Mouse (Mus musculus) E14TG2a.4 (cell line): ENCODE measurements around the gene Egflam.

Experiments used
- CTCF ChIP-seq: conservative IDR thresholded peaks from 2 replicates; pipeline ENCODE4 v1.5.1; 2014; ENCODE audit warnings: low read length
- POU5F1 ChIP-seq: IDR thresholded peaks from 2 replicates; pipeline ENCODE4 v1.6.1; 2014; ENCODE audit warnings: low read length, borderline replicate concordance

DNA sequence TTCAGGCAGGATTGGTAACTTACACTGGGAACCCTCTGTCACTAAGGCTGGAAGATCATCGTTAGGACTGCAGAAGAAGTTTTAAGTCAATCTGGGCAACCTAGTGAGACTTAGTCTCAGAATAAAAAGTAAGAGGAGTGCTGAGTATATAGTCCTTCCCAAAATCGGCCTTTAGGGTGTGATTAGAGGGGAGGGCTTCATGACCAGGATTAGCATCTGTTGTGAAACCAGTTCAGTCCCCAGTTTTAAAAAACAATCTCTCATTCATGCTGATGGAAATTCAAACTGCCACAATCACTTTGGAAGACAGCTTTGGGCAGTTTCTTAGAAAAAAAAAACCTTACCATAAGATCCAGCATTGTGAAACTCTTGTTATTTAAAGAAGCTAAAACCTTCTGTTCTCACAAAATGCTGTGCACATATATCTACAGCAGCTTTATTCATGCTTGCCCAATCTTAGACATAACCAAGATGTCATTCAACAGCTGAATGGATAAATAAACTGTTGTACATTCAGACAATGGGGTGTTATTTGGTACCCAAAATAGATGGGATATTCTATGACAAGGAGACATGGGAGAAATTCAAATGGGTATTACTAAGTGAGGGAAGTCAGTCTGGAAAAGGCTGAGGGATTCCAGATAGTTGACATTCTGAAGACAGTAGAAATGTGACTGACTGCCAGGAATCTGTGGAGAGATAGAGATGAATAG is 75.4 kb downstream of the Egflam start:
- TF ChIP-seq CTCF (no peak), POU5F1 (no peak)
